Mouse (Mus musculus): ENCODE measurements around the gene Fyn. TPM values are rescaled to one million over a fixed set of nuclear protein-coding genes. Genes with fewer than 3 reads are reported as not detected.
A peak's percentile ranks its signal among the peaks of the same experiment; 100 is the strongest.

The Fyn gene
- total RNA-seq, 2 experiments from 2014 or later: 5.1 to 7.7 TPM

DNA sequence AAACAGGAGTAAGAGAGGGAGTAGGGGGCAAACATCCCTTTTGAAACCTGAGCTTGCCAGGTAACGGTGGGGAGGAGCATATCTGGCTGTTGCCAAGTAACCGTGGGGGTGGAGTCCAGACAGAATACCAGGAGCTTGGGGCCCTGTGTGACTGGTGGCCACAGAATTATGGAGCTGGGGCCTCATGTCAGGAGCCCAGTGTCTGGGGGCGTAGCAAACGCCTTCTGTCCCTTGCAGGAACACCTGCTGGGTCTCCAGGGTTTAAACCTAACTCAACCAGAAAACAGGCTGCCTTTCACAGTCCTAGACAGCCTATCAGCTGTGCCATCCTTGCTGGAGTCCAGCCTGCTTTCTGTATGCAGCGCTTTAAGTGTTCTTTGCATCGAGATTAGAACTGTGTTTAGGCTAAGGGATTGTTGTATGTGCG, 186.6 kb downstream of the Fyn start:
- 0 out of 2 replicates have a peak, but pooled peaks have one; percentile 31 for ATAC-seq (replicated peaks; ENCODE audit: poor library complexity)

DNA sequence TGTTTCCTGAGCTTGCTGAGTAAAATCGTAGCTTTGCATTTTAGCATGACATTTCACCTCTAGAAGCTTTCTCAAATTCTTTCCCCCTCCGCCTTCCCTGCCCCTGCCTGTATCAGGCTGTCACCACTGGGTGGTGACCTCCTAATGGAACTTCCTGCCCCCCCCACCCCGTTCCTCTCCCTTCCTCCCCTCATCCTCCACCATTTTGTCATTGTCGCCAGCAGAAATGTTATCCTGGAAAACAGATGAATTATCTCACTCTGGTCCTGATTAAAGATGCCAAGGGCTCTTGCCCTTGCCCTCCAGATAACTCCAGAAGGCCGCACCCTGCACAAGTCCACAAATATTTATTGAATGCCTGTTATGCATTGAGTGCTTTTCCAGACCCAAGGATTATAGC, 187.1 kb downstream of the Fyn start:
- ATAC-seq (replicated peaks; ENCODE audit: poor library complexity): 0 out of 2 replicates have a peak, but pooled peaks have one; percentile 23

GRCm38 (mm10) chr10:39557360-39557759, 188.7 kb downstream of the Fyn start:
- ATAC-seq (replicated peaks; ENCODE audit: poor library complexity): no peak

DNA sequence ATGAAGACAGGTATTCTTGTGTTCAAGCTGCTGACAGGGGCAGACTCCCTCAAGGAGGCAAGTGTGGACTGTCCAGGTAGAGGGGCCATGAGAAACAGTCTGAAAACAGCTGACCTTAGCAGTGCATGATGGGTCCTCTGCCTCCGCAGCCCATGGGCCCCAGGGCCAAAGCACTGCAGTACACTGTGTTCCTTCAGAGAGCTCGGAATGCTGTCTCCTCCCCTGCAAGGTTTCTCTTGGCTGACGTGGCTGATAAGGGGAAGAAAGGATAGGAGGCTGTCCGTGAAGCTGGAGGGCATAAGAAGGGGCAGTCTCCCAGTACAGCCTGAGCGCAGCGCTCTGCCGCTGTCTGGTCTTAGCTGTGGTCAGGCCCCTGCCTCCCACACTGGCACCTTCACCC, 189.2 kb downstream of the Fyn start:
- no peak for ATAC-seq (replicated peaks; ENCODE audit: poor library complexity)

DNA sequence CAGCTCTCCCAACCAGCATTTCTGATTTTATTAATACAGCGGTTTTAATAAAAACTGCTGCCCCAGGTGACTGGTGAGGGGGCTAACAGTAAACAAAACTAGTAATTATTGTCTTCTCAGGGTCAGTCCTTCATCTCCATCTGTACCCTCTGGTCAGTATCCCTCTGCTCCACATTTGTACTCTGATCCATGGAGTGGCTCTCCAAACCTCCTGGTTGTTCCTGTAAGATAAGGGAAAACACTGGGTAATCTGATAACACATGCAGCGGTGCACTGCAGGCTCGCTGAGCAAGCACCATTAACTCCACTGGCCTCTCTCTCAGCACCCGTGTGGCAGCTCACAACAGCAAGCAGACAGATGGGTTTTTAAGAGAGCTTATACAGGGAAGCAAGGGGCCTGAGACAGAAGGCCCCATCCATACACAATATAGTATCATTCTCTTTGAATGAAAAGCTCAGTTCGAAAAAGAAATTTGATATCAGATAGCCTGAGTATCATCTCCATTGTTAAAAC, 189.9 kb downstream of the Fyn start:
- ATAC-seq (replicated peaks; ENCODE audit: poor library complexity): 0 out of 2 replicates have a peak, but pooled peaks have one; percentile 18

- ATAC-seq (replicated peaks; ENCODE audit: poor library complexity): no peak
These were observed 190.7 kb downstream of the Fyn start for GRCm38 (mm10) chr10:39559321-39559720.

- ATAC-seq (replicated peaks; ENCODE audit: poor library complexity): no peak
These were observed 193.7 kb downstream of the Fyn start for GRCm38 (mm10) chr10:39562383-39562782.

DNA sequence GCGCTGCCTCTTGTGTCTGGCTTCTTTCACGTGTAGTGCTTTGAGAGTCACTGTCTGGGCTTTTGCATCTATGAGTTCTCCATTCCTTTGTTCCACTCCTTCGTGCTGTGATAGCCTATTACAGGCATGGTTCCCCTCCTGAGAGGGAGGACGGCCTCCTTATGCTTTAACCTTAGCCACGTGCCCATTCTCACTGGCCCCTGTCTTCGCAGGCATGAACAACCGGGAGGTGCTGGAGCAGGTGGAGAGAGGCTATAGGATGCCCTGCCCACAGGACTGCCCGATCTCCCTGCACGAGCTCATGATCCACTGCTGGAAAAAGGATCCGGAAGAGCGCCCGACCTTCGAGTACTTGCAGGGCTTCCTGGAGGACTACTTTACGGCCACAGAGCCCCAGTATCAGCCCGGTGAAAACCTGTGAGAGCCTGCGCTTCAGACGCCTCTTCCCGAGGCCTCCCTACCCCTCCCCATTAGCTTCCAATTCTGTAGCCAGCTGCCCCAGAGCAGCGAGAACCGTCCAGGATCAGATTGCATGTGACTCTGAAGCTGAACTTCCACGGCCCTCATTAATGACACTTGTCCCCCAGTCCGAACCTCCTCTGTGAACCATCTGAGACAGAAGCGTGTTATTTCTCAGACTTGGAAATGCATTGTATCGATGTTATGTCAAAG, 195.0 kb downstream of the Fyn start:
- ATAC-seq (replicated peaks; ENCODE audit: poor library complexity): no peak

DNA sequence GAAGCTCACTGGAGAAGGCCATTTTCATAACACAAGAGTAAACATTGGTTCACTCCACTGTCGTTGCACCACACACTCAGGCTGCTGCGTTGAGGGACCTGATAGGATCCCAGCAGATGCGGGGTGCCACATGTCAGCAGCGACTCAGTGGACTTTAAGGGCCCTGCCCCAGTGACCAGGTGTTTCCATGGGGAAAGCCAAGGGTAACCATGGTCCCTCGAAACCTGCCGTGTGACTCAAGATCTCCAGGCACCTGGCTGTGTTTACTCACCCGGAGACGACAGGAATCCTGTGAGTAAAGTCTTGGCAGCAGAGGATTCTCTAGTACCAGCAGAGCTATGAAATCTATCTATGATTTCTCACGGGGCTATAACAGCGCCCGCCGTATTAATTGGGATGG, 198.2 kb downstream of the Fyn start:
- no peak for ATAC-seq (replicated peaks; ENCODE audit: poor library complexity)

DNA sequence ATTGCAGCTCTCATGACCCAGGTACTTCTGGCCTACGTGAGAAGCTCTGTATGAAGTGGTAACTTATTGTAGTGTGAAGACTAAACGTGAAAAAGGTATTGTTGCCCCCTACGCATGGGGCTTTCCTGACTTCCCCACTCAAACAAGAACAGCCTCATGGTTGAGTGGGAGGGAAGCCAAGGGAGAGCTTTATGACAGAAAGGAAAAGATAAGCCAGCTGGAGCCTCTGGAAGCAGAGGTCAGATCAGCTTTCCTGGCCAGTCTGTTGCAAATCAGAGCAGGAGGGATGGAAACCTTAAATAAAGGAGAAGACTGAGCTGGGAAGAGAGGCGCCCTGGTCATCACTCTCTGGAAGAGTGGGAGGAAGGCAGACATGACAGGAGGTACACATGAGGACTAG, 200.3 kb downstream of the Fyn start:
- no peak for ATAC-seq (replicated peaks; ENCODE audit: poor library complexity)

DNA sequence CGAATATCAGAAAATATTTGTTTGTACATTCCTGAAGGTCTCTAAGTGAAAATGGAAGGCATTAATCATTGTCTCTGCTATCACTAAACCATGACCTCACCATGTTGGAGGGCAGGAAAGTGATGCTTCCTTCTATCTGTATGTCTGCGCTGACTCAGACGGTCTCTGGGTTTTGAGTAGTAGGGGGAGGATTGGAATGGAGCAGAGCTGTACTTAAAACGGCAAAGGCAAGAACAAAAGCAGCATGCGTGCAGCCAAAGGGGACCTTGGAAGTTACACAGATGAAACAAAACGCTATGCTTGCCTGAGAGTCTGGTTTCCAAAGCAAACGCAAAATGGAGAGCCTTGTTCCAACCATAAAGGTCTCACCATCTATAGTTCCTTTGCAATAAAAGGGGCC, 202.4 kb downstream of the Fyn start:
- ATAC-seq (replicated peaks; ENCODE audit: poor library complexity): no peak

DNA sequence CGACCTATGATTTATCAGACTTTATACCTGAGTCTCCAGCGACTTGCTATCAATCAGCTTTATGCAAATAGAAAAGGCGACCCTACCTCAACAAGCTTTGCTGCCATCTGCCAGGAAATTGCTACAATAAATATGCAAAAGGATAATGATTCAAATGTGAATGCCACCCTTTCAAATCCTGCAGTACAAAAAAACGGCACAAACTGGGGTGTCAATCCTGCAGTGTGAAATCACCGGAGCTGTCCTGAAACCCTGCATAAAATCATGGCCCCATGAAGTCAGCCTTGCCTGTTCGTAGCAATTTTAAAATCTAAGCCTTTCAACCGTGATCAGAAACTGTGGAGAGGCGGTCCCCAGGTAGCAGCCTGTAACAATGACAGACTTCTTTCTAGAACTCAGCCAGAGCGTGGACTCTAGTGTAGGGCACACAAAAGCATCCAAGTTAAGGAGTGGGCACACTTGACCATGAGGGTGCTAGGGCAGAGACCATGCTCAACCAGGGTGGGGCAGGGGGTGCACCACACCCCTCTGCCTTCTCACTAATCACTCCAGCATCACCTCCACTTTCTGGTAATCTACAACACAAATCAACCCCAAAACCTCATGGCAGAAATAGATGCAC, 203.5 kb downstream of the Fyn start:
- no peak for ATAC-seq (replicated peaks; ENCODE audit: poor library complexity)

DNA sequence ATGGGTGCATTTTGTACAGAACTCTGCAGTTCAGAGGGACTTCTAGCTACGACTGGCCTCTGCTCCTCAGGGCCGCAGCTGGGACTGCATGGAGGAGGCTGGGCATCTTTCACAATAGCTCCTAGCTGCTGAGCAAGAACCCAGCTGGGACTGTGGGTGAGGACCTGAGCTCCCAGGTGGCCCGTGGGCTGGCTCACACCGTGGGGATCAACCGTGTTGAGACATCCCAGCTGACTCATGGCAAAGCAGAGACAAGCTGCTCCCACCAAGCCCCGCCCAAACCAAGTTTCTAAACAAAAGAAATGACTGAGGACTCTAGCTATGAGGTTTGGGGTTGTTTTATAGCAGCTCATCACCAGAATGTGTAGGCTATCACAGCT, 204.0 kb downstream of the Fyn start:
- ATAC-seq (replicated peaks; ENCODE audit: poor library complexity): peak; percentile 61

DNA sequence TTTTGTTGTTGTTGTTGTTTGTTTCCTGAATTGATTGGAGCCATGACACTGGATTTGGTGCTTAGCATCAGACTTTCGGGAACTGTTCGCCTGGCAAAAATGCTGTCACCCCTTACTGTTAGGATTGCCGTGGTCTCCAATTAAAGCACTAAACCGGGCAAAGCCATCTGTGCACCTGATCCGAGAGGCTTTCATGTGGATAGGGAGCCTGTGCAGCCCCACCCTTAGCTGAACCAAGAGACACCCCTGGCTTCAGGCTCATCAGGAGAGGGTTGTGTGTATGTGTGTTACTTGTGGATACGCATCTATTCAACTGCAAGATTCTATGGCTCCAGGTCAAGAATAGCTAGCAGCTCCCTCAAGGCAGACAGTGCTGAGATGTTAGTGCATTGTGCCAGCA, 207.8 kb downstream of the Fyn start:
- ATAC-seq (replicated peaks; ENCODE audit: poor library complexity): no peak

- ATAC-seq (replicated peaks; ENCODE audit: poor library complexity): no peak
These were observed 211.8 kb downstream of the Fyn start for GRCm38 (mm10) chr10:39580477-39580876.

DNA sequence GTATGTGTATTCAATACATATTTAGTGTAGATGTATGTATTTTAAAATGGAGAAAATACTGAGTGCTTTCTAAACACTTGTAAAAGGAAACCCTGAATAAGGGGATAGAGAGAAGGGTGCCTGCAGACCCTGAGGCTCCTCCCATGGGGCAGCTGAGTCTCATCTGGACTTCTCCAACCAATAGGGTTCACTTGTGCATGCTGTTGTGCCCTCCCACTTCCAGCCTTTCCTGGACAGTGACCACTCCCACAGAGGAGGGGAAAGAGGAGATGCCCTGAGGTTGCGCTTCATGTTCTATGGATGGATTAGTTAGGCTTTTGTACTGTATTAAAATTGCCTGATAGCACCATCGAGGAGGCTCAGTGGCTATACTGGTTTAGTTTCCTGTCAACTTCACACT, 213.7 kb downstream of the Fyn start:
- 0 out of 2 replicates have a peak, but pooled peaks have one; percentile 44 for ATAC-seq (replicated peaks; ENCODE audit: poor library complexity)

DNA sequence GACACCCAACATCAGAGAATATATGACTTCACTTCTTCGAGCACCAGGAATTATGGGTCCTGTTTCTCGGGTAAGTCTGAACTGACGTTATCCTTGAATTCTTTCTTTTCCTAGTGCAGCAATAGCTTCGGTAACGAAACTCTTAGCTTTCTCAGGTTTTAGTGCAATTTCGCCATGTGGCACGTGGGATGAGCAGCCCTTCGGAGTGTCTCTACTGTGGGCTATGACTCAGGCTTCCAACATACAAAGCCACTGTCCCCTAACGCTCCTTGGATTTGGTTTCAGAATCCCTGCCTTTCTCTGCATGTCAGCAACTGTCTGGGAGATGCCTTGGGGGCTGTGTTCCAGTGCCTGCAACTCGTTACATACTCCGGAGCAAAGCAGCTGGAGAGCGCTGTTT, 215.1 kb downstream of the Fyn start:
- no peak for ATAC-seq (replicated peaks; ENCODE audit: poor library complexity)

- no peak for ATAC-seq (replicated peaks; ENCODE audit: poor library complexity)
These were observed 218.8 kb downstream of the Fyn start for GRCm38 (mm10) chr10:39587290-39587925.

DNA sequence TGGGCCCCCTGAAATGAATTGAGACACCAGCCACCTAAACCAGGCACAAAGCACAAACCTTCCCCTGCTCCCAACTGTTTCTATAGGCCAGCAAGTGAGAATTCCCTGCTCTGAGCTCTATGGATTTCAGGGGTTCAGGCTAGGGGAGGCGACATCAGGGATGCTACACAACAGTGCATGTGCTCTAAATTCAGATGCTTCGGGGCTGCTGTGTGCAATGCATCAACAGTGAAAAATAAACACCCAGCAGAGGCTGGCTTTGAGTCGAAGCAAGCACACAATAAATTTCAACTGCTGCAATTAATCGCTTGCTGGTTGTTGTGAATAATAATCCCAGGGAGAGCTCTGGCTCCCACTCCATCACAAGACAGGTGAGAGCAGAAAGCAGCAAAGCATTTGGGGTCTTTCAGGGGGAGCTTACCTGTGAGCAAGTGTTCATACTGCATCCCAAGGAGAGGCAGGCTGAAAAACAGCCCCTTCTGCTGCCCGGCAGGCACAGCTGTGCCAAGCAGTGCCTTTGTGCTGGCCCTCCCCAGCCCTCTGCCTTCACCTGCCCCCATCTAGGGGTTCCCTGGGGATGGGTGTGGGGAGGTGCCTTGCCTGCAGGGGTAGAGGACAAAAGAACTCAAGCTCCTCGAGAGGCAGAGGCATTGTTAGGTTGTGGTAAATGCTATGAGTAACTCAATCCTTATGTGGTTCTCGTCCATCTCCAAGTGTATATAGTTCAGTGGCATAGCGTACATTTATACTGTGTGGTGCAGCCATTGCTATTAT, 219.5 kb downstream of the Fyn start:
- no peak for ATAC-seq (replicated peaks; ENCODE audit: poor library complexity)

DNA sequence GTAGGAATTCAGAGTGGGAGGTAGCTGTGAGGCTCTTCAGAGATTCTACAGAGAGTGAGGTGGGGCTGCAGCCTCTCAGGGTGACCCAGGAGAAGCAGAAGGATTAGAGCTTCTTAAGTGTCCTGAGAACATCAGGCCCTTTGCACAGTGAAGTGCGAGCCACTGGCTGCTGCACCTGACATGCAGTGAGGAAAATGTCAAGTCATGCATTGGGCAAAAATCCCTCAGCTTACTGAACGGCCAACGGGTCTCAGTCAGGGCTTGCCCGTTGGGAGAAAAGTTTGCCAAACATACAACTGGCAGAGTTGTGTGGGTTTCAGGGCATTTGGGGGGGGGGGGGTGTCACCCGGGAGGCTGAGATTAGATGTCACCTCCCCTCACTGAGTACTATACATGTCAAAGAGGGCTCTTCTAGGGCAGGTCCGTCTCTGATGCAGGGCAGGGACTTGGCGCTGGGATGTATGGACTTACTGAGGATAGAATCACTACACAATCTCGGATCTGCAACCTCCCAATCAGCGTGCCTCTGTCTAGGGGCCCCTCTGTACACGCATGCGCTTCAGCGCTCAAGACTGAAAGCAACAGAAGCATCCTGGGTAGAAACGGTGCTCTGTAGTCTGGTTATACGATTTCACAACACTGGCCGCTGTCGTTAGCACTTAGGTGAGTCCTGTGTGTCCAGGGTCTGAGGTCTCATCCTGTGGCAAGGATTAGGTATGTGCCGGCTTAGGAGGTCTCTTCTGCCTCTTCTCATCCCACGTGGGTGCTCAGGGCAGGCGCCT, 221.3 kb downstream of the Fyn start:
- peak; percentile 68 for ATAC-seq (replicated peaks; ENCODE audit: poor library complexity)
